Mouse (Mus musculus) urinary bladder, postnatal 10 days (tissue): Measurements from ENCODE around the gene Dnah14.

Experiments
- DNase-seq: peaks from one replicate; pipeline ENCODE4 v3.0.0; 2022; ENCODE audit warnings: low spot score

Gene Dnah14

DNA sequence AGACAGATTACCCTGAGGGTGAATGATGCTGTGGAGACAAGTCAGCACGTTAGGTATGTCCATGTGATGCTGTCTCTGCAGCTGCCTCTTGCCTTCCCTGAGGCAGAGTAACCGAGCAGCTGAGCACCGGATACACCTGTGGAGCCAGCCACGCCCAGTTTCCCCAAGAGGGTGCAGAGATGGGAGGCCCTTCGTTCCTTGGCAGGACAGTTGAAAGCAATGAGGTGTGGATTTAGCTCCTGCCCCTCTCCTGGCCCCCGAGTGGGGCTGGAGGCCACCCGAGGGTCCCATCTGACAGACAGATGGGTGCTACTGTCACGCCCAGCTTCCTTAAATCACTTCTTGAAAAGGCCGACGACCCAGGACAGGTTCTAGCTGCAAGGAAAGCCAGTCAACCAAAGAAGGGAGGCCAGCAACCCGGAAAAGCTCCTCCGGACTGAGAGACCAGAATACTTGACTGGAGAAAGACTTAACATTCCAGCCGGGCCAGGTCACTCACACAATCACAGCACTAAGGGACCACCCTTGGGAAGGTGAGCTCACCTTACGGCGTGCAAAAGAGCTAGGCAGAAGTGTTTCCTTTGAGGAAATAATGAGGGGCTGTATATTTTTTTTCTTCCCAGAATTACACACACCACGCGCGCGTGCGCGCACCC is 276.9 kb downstream of the Dnah14 start:
- no peak for DNase-seq

DNA sequence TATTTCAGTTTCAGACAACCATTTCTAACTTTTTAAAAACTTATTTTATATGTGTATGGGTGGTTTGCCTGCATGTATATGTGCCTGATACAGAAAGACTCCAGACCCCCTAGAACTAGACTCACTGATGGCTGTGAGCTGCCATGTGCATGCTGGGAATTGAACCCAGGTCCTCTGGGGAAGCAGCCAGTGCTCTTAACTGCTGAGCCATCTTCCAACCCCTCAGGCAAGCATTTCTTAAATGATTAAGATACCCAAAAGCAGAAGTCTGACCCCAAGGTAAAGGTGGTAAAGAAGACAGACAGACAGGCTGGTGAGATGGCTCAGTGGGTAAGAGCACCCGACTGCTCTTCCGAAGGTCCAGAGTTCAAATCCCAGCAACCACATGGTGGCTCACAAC is 278.5 kb downstream of the Dnah14 start:
- no peak for DNase-seq

DNA sequence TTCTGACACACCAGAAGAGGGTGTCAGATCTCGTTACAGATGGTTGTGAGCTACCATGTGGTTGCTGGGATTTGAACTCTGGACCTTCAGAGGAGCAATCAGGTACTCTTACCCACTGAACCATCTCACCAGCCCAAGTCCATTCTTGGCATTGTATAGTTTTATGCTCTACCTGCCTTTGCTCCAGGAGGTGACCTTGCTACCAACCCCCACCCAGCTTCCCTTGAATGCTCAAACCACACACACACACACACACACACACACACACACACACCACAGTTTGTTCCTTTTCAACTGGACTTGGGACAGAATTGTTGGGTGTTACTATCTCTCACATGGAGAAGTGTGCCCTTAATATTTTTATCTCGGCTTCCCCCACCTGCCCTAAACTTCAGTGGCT is 280.0 kb downstream of the Dnah14 start:
- no peak for DNase-seq

DNA sequence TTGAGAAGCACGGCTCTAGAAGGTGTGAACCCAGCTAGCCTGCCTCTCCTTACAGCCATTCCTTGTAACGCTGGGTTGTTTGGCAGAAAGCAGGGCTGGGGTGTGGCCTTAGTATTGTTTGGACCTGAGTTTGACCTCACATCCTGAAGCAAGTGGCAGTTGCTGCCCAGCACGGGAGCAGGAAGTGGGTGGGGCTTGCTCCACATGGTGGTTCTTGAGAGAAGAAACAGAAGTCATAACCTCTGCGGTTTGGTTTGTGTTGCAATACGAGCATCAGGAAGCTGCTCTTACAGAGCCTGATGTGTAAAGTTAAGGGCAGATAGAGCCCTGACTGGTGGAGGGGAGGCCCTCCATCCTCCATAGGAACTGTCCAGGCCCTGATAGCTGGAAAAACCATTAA is 284.3 kb downstream of the Dnah14 start:
- no peak for DNase-seq

DNA sequence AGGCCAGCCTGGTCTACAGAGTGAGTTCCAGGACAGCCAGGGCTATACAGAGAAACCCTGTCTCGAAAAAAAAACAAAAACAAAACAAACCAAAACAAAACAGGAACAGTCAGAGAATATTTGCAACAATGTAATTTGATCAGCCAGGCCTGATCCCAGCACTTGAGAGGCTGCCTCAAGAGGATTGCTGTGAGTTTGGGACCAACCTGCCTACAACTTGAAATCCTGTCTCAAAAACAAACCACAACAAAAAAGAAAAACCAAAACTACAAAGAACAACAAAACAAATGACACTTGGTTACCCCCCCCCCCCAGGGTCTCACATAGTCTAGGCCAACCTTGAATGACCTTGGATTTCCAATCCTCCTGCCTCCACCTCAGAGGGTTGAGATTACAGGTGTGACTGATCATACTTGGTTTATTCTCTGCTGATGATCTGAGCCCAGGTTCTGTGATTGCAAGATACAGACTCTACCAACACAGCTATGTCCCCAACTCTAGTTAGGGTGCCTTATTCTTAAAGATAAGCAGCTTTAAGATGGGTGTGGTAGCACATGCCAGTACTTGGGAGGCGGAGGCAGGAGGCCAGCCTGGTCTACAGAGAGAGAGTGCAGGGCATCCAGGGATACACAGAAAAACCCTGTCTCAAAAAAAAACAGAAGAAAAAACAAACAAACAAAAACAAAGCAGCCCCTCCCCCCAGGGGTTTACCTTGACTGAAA is 285.0 kb downstream of the Dnah14 start:
- DNase-seq: no peak

DNA sequence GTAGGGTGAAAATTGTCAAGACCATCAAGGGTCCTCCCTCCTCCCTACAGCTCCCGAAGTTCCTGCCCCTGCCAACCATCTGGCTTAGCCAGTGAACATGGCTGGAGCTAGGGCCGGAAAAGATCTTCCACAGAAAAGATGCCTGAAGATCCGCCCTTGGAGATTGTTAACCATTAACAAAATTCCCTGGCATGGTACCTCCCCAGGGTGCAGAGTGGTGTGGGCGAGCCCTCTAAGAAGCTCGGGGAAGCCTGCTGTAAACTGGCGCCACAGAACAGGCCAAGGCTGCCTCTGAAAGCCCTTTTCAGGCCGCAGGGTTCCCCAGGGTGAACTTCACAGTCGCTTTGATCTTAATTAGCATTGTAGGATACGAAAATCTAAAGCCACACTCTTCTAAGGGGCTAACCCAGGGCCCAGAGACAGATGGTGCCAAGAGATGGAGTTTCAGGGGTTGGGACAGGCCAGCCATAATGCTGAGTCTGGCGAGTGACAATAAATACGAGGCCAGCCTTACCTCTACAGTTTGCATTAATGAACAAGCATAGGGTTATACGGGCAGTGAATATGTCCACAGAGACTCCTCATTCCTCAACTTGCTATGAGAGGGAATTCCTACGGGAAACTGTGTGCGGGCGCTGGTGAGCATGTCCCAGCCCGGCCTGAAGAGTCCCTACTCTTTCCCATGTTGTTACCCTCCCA is 286.5 kb downstream of the Dnah14 start:
- DNase-seq: no peak

DNA sequence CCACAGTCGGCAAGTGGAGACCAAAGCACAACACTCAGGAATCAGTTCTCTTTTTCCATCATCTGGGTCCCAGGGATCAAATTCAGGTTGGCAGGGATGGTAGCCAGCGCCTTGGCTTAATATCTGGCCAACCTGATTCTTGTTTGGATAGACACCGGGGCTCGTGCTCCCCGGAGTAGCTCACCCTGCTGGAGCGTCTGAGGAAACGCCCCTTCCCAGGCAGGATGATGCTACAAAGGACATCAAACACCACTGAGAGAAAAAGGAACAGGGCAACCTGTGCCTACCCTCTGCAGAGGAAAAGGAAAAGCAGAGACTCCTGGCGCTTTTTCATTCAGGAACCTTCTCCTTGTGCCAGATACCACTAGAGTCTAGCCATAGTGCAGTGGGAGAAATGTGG is 287.1 kb downstream of the Dnah14 start:
- no peak for DNase-seq
